Mouse (Mus musculus): Measurements from ENCODE around the gene Zfp966. TPM values are rescaled to one million over a fixed set of nuclear protein-coding genes. Genes with fewer than 3 reads are reported as not detected.
"Not testable (repeated sequence)": the region's sequence is repeated elsewhere in the genome, so short reads cannot be mapped to it uniquely, and the experiment has no call there.

The Zfp966 gene
- polyA plus RNA-seq (2012; rRNA removed): 3.3 and 7.0 TPM in 2 replicates
- polyA plus RNA-seq (2014; fragmentation: Nextera tagmentation; extraction: Ambion mirVana): 2.6 and 3.9 TPM in 2 replicates

- no CpG with 5 or more reads among the region's 6 CpGs for WGBS
- not testable (repeated sequence) for ATAC-seq (ENCODE audit: low FRiP score, low read depth); H3K9ac ChIP-seq (ENCODE audit: low read depth, low read length, severe bottlenecking); H3K4me1 ChIP-seq (ENCODE audit: control insufficient read depth, insufficient read depth, low read length); H3K4me3 ChIP-seq (replicated peaks; ENCODE audit: low read length); H3K27me3 ChIP-seq (ENCODE audit: control insufficient read depth, insufficient read depth, low read length); DNase-seq (ENCODE audit: low spot score); H3K4me2 ChIP-seq (replicated peaks; ENCODE audit: low read depth, low read length, severe bottlenecking); H3K36me3 ChIP-seq (ENCODE audit: control insufficient read depth, insufficient read depth, low read length); H3K9me3 ChIP-seq (ENCODE audit: control insufficient read depth, low read length); H3K27ac ChIP-seq (replicated peaks; ENCODE audit: low read depth, low read length)
These were observed at the start of gene Zfp966 for GRCm38 (mm10) chr2:175931000-175931399. Gene Zfp966, minus strand, starts transcription at chr2:175931100.

DNA sequence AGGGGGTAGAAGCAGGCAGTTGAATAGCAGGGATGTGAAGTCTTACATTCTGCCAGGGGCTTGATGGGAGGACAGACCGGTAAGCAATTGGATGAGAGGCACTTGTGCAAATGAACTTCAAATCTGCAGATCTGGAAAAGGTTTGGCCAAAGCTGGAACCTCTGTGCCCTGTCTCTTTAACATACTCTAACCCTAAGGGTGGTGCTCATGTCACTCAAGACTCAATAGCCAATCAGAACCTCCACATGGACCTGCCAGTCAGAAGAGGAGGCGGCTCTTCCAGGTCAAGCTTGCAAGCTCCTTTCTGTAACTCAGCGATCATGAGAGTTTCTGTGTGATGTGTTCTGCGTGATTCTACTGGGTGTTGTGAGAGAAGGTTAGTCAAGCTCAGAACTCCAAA lies 34.1 kb upstream of the Zfp966 start, which contains the start of gene Gm2026:
TSS of gene Gm2026 (plus strand) at position 301 of the 400 bp plus-strand sequence.
- H3K27ac ChIP-seq (replicated peaks; ENCODE audit: low read depth, low read length); H3K36me3 ChIP-seq (ENCODE audit: control insufficient read depth, insufficient read depth, low read length); DNase-seq (ENCODE audit: low spot score); H3K4me2 ChIP-seq (replicated peaks; ENCODE audit: low read depth, low read length, severe bottlenecking); H3K4me3 ChIP-seq (replicated peaks; ENCODE audit: low read length); H3K9ac ChIP-seq (ENCODE audit: low read depth, low read length, severe bottlenecking); ATAC-seq (ENCODE audit: low FRiP score, low read depth); H3K27me3 ChIP-seq (ENCODE audit: control insufficient read depth, insufficient read depth, low read length); H3K9me3 ChIP-seq (ENCODE audit: control insufficient read depth, low read length); H3K4me1 ChIP-seq (ENCODE audit: control insufficient read depth, insufficient read depth, low read length): not testable (repeated sequence)
- no CpG with 5 or more reads among the region's 4 CpGs for WGBS

DNA sequence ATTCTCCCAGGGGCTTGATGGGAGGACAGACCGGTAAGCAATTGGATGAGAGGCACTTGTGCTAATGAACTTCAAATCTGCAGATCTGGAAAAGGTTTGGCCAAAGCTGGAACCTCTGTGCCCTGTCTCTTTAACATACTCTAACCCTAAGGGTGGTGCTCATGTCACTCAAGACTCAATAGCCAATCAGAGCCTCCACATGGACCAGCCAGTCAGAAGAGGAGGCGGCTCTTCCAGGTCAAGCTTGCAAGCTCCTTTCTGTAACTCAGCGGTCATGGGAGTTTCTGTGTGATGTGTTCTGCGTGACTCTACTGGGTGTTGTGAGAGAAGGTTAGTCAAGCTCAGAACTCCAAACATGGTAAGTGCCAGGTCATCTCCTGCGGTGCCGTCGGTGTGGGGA lies 61.9 kb downstream of the Zfp966 start, which contains the start of gene Gm6710:
TSS of gene Gm6710 (plus strand) at position 196 of the 400 bp plus-strand sequence.
- H3K4me2 ChIP-seq (replicated peaks; ENCODE audit: low read depth, low read length, severe bottlenecking); DNase-seq (ENCODE audit: low spot score); ATAC-seq (ENCODE audit: low FRiP score, low read depth); H3K9ac ChIP-seq (ENCODE audit: low read depth, low read length, severe bottlenecking); H3K4me3 ChIP-seq (replicated peaks; ENCODE audit: low read length); H3K27me3 ChIP-seq (ENCODE audit: control insufficient read depth, insufficient read depth, low read length); H3K4me1 ChIP-seq (ENCODE audit: control insufficient read depth, insufficient read depth, low read length); H3K27ac ChIP-seq (replicated peaks; ENCODE audit: low read depth, low read length); H3K9me3 ChIP-seq (ENCODE audit: control insufficient read depth, low read length); H3K36me3 ChIP-seq (ENCODE audit: control insufficient read depth, insufficient read depth, low read length): not testable (repeated sequence)
- no CpG with 5 or more reads among the region's 7 CpGs for WGBS

Other genes with a start within 250 kb of the Zfp966 start
- not detected in 2 replicates for gene Zfp969, start 227.5 kb downstream of the Zfp966 start, polyA plus RNA-seq (2012; rRNA removed)
- 22.6 and 32.5 TPM in 2 replicates for gene Zfp969, start 227.5 kb downstream of the Zfp966 start, polyA plus RNA-seq (2014; fragmentation: Nextera tagmentation; extraction: Ambion mirVana)
- not detected in 2 replicates for gene Gm2007, start 189.6 kb downstream of the Zfp966 start, polyA plus RNA-seq (2012; rRNA removed)
- gene Gm2007, start 189.6 kb downstream of the Zfp966 start, polyA plus RNA-seq (2014; fragmentation: Nextera tagmentation; extraction: Ambion mirVana): not detected in 2 replicates
- 3.2 and 5.1 TPM in 2 replicates for gene Gm14288, start 130.0 kb downstream of the Zfp966 start, polyA plus RNA-seq (2012; rRNA removed)
- gene Gm14288, start 130.0 kb downstream of the Zfp966 start, polyA plus RNA-seq (2014; fragmentation: Nextera tagmentation; extraction: Ambion mirVana): 2.5 and 6.2 TPM in 2 replicates
- 5.1 and 5.5 TPM in 2 replicates for gene Gm6710, start 61.9 kb downstream of the Zfp966 start, polyA plus RNA-seq (2012; rRNA removed)
- gene Gm6710, start 61.9 kb downstream of the Zfp966 start, polyA plus RNA-seq (2014; fragmentation: Nextera tagmentation; extraction: Ambion mirVana): 18.7 and 23.2 TPM in 2 replicates
- gene Gm2026, start 34.2 kb upstream of the Zfp966 start, polyA plus RNA-seq (2012; rRNA removed): 6.0 and 7.3 TPM in 2 replicates
- 20.1 and 25.4 TPM in 2 replicates for gene Gm2026, start 34.2 kb upstream of the Zfp966 start, polyA plus RNA-seq (2014; fragmentation: Nextera tagmentation; extraction: Ambion mirVana)
- gene Gm2004, start 218.7 kb upstream of the Zfp966 start, polyA plus RNA-seq (2012; rRNA removed): 2.5 and 3.2 TPM in 2 replicates
- gene Gm2004, start 218.7 kb upstream of the Zfp966 start, polyA plus RNA-seq (2014; fragmentation: Nextera tagmentation; extraction: Ambion mirVana): 1.9 and 3.2 TPM in 2 replicates